Mouse (Mus musculus) intestine, embryonic 16.5 days (tissue): ENCODE results near the gene Caap1. TPM values are rescaled to one million over a fixed set of nuclear protein-coding genes. Genes with fewer than 3 reads are reported as not detected.

Experiments used
- ATAC-seq: fragments of 200-750 bp; cut with Nextera tagmentation; 2 replicates; pipeline ENCODE4 v1.8.0; 2017; ENCODE audit warnings: moderate TSS enrichment, moderate library complexity
- H3K27ac ChIP-seq: fragments of 300-500 bp; sonication (generic); 2 replicates; pipeline ENCODE4 v1.5.1; 2014; ENCODE audit warnings: mild to moderate bottlenecking, low read length
- H3K27me3 ChIP-seq: fragments of 300-500 bp; sonication (generic); replicated peaks from 2 replicates; pipeline ENCODE4 v1.6.1; 2014; ENCODE audit warnings: low read length, control low read depth, mixed read lengths; ENCODE audit not compliant: control insufficient read depth, insufficient read depth
- H3K36me3 ChIP-seq: fragments of 300-500 bp; sonication (generic); 2 replicates; pipeline ENCODE4 v1.6.1; 2014; ENCODE audit warnings: low read length, control low read depth; ENCODE audit not compliant: control insufficient read depth, insufficient read depth
- H3K4me1 ChIP-seq: fragments of 300-500 bp; sonication (generic); 2 replicates; pipeline ENCODE4 v1.6.1; 2014; ENCODE audit warnings: low read length, control low read depth, mixed read lengths; ENCODE audit not compliant: control insufficient read depth, insufficient read depth
- H3K4me2 ChIP-seq: fragments of 300-500 bp; sonication (generic); 2 replicates; pipeline ENCODE4 v1.6.1; 2014; ENCODE audit warnings: low read depth, low read length, control low read depth
- H3K4me3 ChIP-seq: fragments of 300-500 bp; sonication (generic); 2 replicates; pipeline ENCODE4 v1.5.1; 2014; ENCODE audit warnings: mild to moderate bottlenecking, low read length
- H3K9ac ChIP-seq: fragments of 300-500 bp; sonication (generic); 2 replicates; pipeline ENCODE4 v1.6.1; 2014; ENCODE audit warnings: low read depth, low read length
- H3K9me3 ChIP-seq: fragments of 300-500 bp; sonication (generic); 2 replicates; pipeline ENCODE4 v1.6.1; 2016; ENCODE audit warnings: low read length, control low read depth; ENCODE audit not compliant: control insufficient read depth
- WGBS: fragments of 180-500 bp; shearing (Covaris S2); extraction: QIAGEN DNeasy Blood & Tissue Kit; methylation state at CpG from one replicate; pipeline ENCODE4 v1.1.7; 2014; 5-methylcytosine and 5-hydroxymethylcytosine counted together
- polyA plus RNA-seq: library from polyadenylated mRNA; unstranded; fragments of >200 nt; fragmentation: Nextera tagmentation; extraction: Ambion mirVana; gene quantifications from 2 replicates; pipeline ENCODE4 v1.2.1, GENCODE M21; 2015

Gene Caap1
- polyA plus RNA-seq, 1 experiment from 2014 or later: 11.5 TPM

DNA sequence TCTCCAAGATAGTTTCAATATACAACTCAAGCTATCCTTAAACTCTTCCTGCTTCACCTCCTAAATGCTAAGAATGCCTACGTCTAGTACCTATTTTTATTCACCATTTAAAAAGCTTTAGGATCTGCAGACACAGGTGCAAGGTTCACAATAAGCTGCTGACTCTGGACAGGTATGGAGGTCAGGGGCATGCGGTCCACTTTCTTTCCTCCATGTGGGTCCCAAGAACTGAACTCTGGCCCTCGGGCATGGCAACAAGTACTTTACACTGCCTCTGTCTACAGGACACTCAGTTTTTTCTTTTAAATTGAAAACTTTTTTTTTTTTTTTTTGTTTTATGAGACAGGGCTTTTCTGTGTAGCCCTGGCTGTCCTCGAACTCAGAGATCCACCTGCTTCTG, 16.1 kb upstream of the Caap1 start:
- Histone ChIP-seq H3K4me1 (no peaks in the 10 kb centered on the region), H3K36me3 (peaks cover 4% of the 10 kb centered on the region; the same call in 1 of the 2 replicates), H3K9ac (no peak overlapping the region), H3K4me3 (no peak overlapping the region), H3K4me2 (no peak overlapping the region), H3K27ac (no peak overlapping the region), H3K27me3 (no peaks in the 10 kb centered on the region), H3K9me3 (no peaks in the 10 kb centered on the region)
- 94% methylated on average over 4 of the region's 4 CpGs for WGBS
- no peak for ATAC-seq

DNA sequence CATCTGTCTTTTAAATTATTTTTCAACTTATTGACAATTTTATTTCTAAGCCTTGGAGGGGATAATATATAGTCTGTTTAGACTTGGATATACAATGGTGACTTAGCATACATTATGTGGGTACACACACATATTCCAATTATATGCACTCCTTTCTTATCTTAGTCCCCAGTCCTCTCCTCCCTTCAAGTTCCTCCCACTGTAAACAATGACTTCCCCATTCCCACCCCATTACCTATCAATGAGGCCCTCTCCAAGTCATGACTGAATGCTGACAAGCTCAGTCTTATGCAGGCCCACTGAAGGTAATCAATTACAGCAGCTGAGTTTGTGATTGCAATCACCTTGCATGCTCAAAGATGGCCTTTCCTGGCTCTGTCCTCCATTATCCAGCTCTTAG, 7.7 kb upstream of the Caap1 start:
- H3K4me3 ChIP-seq: no peak overlapping the region
- H3K27me3 ChIP-seq: no peaks in the 10 kb centered on the region
- H3K4me1 ChIP-seq: no peaks in the 10 kb centered on the region
- no peak for ATAC-seq
- H3K4me2 ChIP-seq: no peak overlapping the region
- no peaks in the 10 kb centered on the region for H3K9me3 ChIP-seq
- no peak overlapping the region for H3K9ac ChIP-seq
- no peak overlapping the region for H3K27ac ChIP-seq
- H3K36me3 ChIP-seq: peaks cover 4% of the 10 kb centered on the region; the same call in 1 of the 2 replicates

DNA sequence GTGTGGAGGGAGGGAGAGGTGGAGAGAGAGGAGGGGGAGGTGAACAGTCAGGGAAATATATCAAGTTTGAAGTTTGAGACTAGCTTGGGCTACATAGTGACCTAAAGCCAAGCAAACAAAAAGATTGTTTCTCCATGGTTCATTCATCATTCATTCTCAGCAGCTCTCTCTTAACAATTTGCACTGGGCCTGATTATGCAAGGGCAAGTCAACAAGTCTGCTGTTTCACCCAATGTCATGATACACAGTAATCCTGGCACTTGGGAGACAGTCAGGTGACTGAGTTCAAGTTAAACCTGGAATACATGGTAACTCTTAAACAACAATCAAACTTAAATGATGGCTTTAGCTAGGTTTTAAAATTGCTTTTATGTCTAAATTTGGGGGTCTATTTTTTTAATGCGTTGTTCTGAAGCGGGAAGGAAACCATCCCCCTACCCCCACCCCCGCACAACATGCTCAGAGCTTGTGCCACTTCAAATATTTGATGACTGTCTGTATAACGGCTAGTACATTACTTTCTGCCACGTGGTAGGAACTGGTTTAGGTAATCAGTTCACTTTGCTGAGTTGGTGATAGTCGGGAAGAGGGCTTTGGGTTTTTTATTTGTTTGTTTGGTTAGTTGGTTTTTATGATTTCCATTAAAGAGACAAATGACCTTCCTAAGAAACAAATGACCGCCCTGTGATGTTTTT, 5.5 kb upstream of the Caap1 start:
- Histone ChIP-seq H3K9me3 (no peaks in the 10 kb centered on the region), H3K27ac (no peak overlapping the region)

DNA sequence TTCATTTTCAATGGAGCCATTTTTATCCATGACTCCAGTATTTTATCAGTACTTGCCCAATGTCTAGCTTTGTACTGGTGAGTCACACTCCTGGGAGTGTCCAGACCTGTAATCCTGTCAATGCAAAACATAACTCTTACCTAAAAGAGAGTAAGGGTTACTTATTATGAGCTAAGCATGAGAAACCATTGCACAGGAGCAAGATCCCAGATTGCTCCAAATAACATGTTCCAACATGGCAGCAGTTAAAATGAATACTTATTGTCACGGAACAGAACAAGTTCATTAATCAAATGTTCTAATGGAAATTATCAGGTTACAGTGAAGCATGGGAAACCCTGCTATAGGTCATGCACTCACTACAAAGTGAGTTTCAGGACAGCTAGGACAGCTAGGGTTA, 3.7 kb upstream of the Caap1 start:
- H3K27ac ChIP-seq: no peak overlapping the region
- H3K4me2 ChIP-seq: no peak overlapping the region
- no peak overlapping the region for H3K9ac ChIP-seq
- no peak for ATAC-seq
- 0 out of 2 replicates have a peak, but pooled peaks cover under 1% of the 10 kb centered on the region for H3K4me1 ChIP-seq
- no peaks in the 10 kb centered on the region for H3K27me3 ChIP-seq
- no peaks in the 10 kb centered on the region for H3K36me3 ChIP-seq
- H3K9me3 ChIP-seq: no peaks in the 10 kb centered on the region
- 89% methylated on average over 1 of the region's 1 CpGs for whole genome bisulfite sequencing
- H3K4me3 ChIP-seq: no peak overlapping the region

More for the DNA sequence above, 5.5 kb upstream of the Caap1 start:
- H3K4me1 ChIP-seq: no peaks in the 10 kb centered on the region
- no peak for ATAC-seq
- WGBS: 69% methylated on average over 7 of the region's 7 CpGs
- H3K36me3 ChIP-seq: no peaks in the 10 kb centered on the region
- H3K4me3 ChIP-seq: no peak overlapping the region
- H3K9ac ChIP-seq: no peak overlapping the region
- H3K27me3 ChIP-seq: no peaks in the 10 kb centered on the region
- H3K4me2 ChIP-seq: no peak overlapping the region

DNA sequence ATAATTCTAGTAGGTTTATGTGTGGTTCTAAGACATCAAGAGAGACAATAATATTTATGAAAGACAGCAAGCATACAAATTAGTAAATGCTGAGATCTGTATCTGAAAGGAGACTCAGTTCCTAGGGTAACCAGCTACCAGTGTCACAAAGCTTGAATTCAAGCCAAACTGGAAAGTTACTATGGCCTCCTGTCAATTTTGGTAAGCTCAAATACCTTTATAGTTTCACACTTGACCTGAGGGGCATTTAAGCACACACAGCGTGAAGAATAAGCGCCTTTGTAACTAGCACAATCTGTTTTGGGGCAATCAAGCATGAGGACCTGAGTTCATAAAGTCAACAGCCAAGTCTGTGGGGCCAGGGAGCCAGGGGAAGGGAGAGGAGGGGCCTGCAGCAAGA, 2.7 kb upstream of the Caap1 start:
- H3K36me3 ChIP-seq: no peaks in the 10 kb centered on the region
- 76% methylated on average over 2 of the region's 2 CpGs for WGBS
- no peaks in the 10 kb centered on the region for H3K9me3 ChIP-seq
- ATAC-seq: no peak
- no peak overlapping the region for H3K27ac ChIP-seq
- H3K4me1 ChIP-seq: peaks cover 4% of the 10 kb centered on the region; the same call in 1 of the 2 replicates
- no peak overlapping the region for H3K9ac ChIP-seq
- no peak overlapping the region for H3K4me2 ChIP-seq
- no peaks in the 10 kb centered on the region for H3K27me3 ChIP-seq
- H3K4me3 ChIP-seq: no peak overlapping the region

DNA sequence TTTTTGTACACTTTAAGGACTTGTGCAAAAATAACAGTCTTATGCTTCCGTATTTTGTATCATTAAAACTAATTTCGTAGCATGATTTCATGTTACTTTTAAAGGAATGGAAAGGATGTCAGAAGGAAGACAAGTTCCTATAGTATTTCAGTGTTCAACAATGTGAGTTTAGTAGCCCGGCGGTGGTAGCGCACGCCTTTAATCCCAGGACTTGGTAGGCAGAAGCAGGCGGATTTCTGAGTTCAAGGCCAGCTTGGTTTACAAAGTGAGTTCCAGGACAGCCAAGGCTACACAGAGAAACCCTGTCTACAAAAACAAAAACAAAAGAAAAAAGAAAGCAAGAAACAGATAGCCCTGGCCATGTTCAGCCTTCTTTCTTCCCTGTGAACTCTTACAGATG, 549 bp upstream of the Caap1 start:
- Histone ChIP-seq H3K9ac (no peak overlapping the region), H3K9me3 (no peaks in the 10 kb centered on the region), H3K4me1 (peaks cover 4% of the 10 kb centered on the region; the same call in 1 of the 2 replicates), H3K27ac (no peak overlapping the region), H3K4me2 (no peak overlapping the region), H3K36me3 (no peaks in the 10 kb centered on the region), H3K4me3 (no peak overlapping the region), H3K27me3 (no peaks in the 10 kb centered on the region)
- WGBS: 68% methylated on average over 7 of the region's 7 CpGs
- peak; percentile 5; the same call in 1 of the 2 replicates for ATAC-seq

DNA sequence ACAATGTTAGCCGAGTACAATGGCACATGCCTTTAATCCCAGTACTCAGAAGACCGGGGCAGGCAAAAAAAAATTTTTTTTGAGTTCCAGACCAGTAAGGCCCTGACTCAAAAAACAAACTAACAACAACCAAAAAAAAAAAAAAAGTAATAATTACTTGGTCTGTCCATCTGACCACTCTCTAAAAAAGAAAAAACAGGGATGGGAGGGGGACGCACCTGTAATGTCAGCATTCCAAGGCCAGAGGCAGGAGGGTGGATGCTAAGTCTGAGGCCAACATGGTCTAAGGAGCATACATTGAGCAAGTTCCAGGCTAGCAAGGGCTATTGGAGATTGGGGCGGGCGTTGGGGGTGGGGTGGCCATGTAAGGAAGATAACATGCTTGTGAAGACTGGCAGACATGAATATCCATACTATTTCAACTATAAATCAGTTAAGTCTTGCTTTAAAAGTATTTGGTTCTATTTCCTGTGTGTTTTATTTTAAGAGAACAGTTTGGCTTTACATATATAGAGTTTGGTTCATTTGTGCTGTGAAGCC, 1.6 kb downstream of the Caap1 start:
- no peak overlapping the region for H3K27ac ChIP-seq
- no peaks in the 10 kb centered on the region for H3K27me3 ChIP-seq
- peaks cover 4% of the 10 kb centered on the region; the same call in 1 of the 2 replicates for H3K4me1 ChIP-seq
- no peak for ATAC-seq
- no peaks in the 10 kb centered on the region for H3K36me3 ChIP-seq
- no peak overlapping the region for H3K9ac ChIP-seq
- H3K4me3 ChIP-seq: no peak overlapping the region
- H3K4me2 ChIP-seq: no peak overlapping the region
- no peaks in the 10 kb centered on the region for H3K9me3 ChIP-seq
- 92% methylated on average over 5 of the region's 5 CpGs for WGBS

DNA sequence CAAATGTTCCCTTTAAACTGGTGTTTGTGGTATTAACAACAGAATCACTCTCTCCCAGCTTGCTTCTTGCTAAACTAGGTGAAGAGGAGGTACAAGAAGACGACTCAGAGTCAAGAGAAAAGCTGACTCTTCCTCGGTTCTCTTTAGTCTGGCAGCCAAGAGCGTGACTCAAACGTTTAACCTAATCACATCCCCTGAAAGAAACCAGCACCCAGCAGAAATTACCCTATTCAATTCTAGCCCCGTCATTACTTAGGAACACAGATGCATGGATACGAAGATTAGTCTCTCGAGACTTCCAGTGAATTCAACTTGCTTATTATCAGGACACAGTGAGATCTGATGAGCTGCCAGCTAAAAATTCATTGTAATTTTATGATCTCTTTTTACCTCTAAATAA, 12.3 kb downstream of the Caap1 start:
- Histone ChIP-seq H3K27me3 (no peaks in the 10 kb centered on the region), H3K4me2 (no peak overlapping the region), H3K9me3 (no peaks in the 10 kb centered on the region), H3K9ac (no peak overlapping the region), H3K36me3 (no peaks in the 10 kb centered on the region), H3K27ac (no peak overlapping the region), H3K4me3 (no peak overlapping the region), H3K4me1 (no peaks in the 10 kb centered on the region)
- WGBS: 81% methylated on average over 7 of the region's 7 CpGs
- no peak for ATAC-seq

DNA sequence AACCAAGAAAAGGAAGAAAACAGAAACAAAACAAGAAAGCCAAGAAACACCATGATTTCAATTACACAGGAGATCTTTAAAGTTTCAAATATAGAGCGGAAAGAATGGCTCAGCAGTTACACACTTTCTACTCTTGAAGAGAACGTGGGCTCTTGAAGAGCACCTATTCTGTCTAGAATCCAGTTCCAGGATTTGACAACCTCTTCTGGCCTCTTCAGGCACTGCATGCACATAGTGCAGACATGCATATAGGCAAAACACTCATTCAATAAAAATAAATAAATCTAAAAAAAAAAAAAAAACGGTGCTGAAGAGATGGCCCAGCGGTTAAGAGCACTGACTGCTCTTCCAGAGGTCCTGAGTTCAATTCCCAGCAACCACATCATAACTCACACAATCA, 13.6 kb downstream of the Caap1 start:
- no peaks in the 10 kb centered on the region for H3K4me1 ChIP-seq
- no peaks in the 10 kb centered on the region for H3K9me3 ChIP-seq
- H3K4me2 ChIP-seq: no peak overlapping the region
- H3K27me3 ChIP-seq: no peaks in the 10 kb centered on the region
- 94% methylated on average over 4 of the region's 4 CpGs for WGBS
- no peak overlapping the region for H3K9ac ChIP-seq
- H3K4me3 ChIP-seq: no peak overlapping the region
- no peaks in the 10 kb centered on the region for H3K36me3 ChIP-seq
- ATAC-seq: no peak
- H3K27ac ChIP-seq: no peak overlapping the region

DNA sequence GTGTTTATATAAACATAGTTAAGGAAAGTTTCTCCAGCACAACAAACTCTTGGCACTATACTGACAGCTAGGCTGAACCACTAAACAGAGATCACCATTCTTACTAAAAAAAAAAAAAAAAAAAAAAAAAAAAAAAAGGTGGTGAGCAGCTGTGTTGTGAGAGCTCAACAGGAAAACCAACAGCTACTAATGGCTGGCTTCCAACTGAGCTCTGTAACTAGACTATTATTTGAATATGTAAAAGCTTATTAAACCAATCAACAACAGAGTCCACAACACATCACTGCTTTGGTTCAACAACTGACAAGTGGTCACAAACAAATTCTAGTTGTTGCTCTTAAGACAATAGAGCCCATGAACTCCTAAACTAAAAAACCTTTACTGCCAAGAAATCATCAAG, 23.4 kb downstream of the Caap1 start:
- H3K27ac ChIP-seq: no peak overlapping the region
- H3K4me3 ChIP-seq: no peak overlapping the region
- no peaks in the 10 kb centered on the region for H3K9me3 ChIP-seq
- H3K4me2 ChIP-seq: no peak overlapping the region
- ATAC-seq: no peak
- H3K4me1 ChIP-seq: no peaks in the 10 kb centered on the region
- no peaks in the 10 kb centered on the region for H3K27me3 ChIP-seq
- H3K9ac ChIP-seq: no peak overlapping the region
- H3K36me3 ChIP-seq: no peaks in the 10 kb centered on the region
